Mouse (Mus musculus): ENCODE results near the gene Rer1. TPM values are rescaled to one million over a fixed set of nuclear protein-coding genes. Genes with fewer than 3 reads are reported as not detected.
A peak's percentile ranks its signal among the peaks of the same experiment; 100 is the strongest.
"Not testable (repeated sequence)": the region's sequence is repeated elsewhere in the genome, so short reads cannot be mapped to it uniquely, and the experiment has no call there.

The Rer1 gene
- polyA plus RNA-seq, 1 experiment from 2014 or later, result 297 TPM

DNA sequence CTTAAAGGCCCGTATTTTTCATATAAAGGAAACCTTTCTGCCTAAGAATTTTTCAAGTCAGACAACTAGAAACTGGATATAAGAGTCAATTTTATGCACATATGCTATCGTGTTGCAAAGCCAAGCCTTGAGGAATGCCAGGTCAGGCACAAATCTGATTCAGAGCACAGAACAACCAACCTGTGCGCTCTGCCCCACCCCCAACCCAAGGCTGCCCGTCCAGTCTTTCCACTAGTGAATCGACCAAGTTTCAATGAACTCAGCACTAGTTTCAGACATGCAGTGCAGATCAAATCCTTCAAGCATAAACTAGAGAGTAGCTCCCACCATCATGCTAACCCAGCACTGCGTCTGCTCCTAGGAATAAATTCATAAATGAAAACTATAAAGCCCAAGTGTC, 6.5 kb downstream of the Rer1 start:
- H3K4me2 ChIP-seq (replicated peaks; ENCODE audit: low read depth), result no peak overlapping the region
- TF ChIP-seq CTCF (IDR thresholded peaks at IDR 0.05; ENCODE audit: low read depth), result no peak
- H3K27me3 ChIP-seq (replicated peaks; ENCODE audit: control insufficient read depth, insufficient read depth, low read length), result no peaks in the 10 kb centered on the region
- H3K27ac ChIP-seq (ENCODE audit: low read depth, low read length), result no peak overlapping the region
- H3K9ac ChIP-seq (ENCODE audit: low read depth, low read length), result no peak overlapping the region
- H3K4me3 ChIP-seq (ENCODE audit: low read depth, low read length), result no peak overlapping the region
- peaks cover 70% of the 10 kb centered on the region for H3K36me3 ChIP-seq (ENCODE audit: control insufficient read depth, insufficient read depth)
- peaks cover 7% of the 10 kb centered on the region for H3K4me1 ChIP-seq (replicated peaks; ENCODE audit: control insufficient read depth, insufficient read depth, low read length)
- no peaks in the 10 kb centered on the region for H3K9me3 ChIP-seq (ENCODE audit: control insufficient read depth)
- ATAC-seq, result no peak
- 63% methylated on average over 6 of the region's 6 CpGs for WGBS

DNA sequence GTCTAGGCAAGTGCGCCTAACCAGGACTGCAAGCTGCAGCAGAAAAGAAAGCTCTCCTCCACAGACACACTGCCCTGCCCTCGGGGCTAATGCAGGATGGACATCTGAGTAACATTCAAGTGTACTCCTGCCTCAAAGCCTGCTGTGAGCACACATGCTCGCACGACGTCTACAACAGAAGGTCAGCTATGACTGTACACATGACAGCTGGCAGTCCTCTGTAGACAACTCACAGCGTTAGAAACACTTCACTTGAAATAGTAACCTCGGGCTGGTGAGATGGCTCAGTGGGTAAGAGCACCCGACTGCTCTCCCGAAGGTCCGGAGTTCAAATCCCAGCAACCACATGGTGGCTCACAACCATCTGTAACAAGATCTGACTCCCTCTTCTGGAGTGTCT, 7.4 kb downstream of the Rer1 start:
- H3K4me1 ChIP-seq (replicated peaks; ENCODE audit: control insufficient read depth, insufficient read depth, low read length); H3K9ac ChIP-seq (ENCODE audit: low read depth, low read length); H3K9me3 ChIP-seq (ENCODE audit: control insufficient read depth); H3K4me2 ChIP-seq (replicated peaks; ENCODE audit: low read depth); ATAC-seq; H3K4me3 ChIP-seq (ENCODE audit: low read depth, low read length); H3K27me3 ChIP-seq (replicated peaks; ENCODE audit: control insufficient read depth, insufficient read depth, low read length); H3K27ac ChIP-seq (ENCODE audit: low read depth, low read length): not testable (repeated sequence)
- peaks cover 78% of the 10 kb centered on the region for H3K36me3 ChIP-seq (ENCODE audit: control insufficient read depth, insufficient read depth)
- 85% methylated on average over 10 of the region's 10 CpGs for WGBS

DNA sequence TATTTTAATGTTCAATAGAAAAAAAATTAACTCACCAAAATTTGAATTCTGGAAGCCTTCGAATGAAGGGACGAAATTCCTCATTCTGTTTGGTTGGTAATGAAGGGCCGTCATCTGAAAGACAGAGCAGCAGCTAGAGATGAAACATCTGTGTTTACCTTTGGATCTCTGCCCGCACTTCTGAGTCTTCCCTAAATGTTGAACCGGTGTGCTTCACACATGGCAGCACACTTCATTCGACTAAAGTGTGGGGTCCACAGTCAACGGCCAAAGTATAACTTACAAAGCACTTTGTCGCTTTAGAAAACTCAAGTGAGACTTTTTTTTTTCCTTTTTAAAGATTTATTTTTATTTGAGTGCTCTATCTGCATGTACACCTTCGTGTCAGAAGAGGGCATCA, 9.5 kb downstream of the Rer1 start:
- Histone ChIP-seq H3K36me3 (ENCODE audit: control insufficient read depth, insufficient read depth) (peaks cover 80% of the 10 kb centered on the region), H3K27ac (ENCODE audit: low read depth, low read length) (no peak overlapping the region), H3K4me1 (replicated peaks; ENCODE audit: control insufficient read depth, insufficient read depth, low read length) (no peaks in the 10 kb centered on the region), H3K9me3 (ENCODE audit: control insufficient read depth) (no peaks in the 10 kb centered on the region), H3K4me3 (ENCODE audit: low read depth, low read length) (no peak overlapping the region), H3K9ac (ENCODE audit: low read depth, low read length) (no peak overlapping the region), H3K4me2 (replicated peaks; ENCODE audit: low read depth) (no peak overlapping the region), H3K27me3 (replicated peaks; ENCODE audit: control insufficient read depth, insufficient read depth, low read length) (no peaks in the 10 kb centered on the region)
- TF ChIP-seq CTCF (IDR thresholded peaks at IDR 0.05; ENCODE audit: low read depth), result no peak
- ATAC-seq, result no peak
- 58% methylated on average over 9 of the region's 9 CpGs for WGBS

DNA sequence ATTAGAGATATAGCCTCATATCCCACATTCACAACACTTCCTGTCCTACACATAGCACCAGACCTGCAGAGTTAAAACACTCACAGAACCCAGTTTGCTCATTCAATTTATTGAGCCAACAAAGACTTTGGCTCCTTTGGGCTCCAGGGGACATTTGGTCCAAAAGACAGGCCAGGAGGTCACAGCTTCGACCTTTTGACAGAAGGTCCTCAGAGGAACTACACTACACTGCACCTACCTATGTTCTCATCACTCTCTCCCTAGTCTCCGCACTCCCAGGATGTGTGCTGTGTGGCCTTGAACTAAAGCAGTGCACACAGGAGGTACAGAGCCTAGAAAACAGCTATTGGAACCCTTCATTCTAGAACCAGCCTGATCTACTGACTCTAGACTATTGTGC, 10.4 kb downstream of the Rer1 start:
- H3K4me2 ChIP-seq (replicated peaks; ENCODE audit: low read depth), result no peak overlapping the region
- ATAC-seq, result no peak
- H3K9me3 ChIP-seq (ENCODE audit: control insufficient read depth), result no peaks in the 10 kb centered on the region
- no peak for TF ChIP-seq CTCF (IDR thresholded peaks at IDR 0.05; ENCODE audit: low read depth)
- H3K4me1 ChIP-seq (replicated peaks; ENCODE audit: control insufficient read depth, insufficient read depth, low read length), result no peaks in the 10 kb centered on the region
- 85% methylated on average over 2 of the region's 2 CpGs for WGBS
- H3K27me3 ChIP-seq (replicated peaks; ENCODE audit: control insufficient read depth, insufficient read depth, low read length), result no peaks in the 10 kb centered on the region
- H3K4me3 ChIP-seq (ENCODE audit: low read depth, low read length), result no peak overlapping the region
- H3K36me3 ChIP-seq (ENCODE audit: control insufficient read depth, insufficient read depth), result peaks cover 82% of the 10 kb centered on the region
- no peak overlapping the region for H3K9ac ChIP-seq (ENCODE audit: low read depth, low read length)
- H3K27ac ChIP-seq (ENCODE audit: low read depth, low read length), result 0 out of 2 replicates have a peak overlapping the region, but pooled peaks have one; percentile 21

DNA sequence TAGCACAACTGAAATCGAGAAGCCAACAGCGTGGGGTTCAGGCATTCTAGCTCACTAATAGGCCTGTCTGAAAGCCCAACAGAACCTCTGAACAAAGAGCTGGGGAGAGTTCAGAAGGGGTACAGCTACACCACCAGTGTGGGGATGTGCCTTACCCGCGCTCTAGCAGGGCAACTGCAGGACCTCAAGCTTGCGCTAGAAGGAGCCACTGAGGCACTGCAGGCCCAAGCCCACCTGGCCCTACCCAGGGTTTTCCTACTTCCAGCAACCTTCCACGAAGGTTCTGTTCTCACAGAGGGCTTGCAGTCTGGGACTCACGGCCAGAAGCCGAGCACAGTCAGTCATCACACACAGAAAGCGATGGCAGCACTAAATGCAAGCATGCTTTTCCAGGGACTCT, 11.0 kb downstream of the Rer1 start:
- no peaks in the 10 kb centered on the region for H3K9me3 ChIP-seq (ENCODE audit: control insufficient read depth)
- no peaks in the 10 kb centered on the region for H3K27me3 ChIP-seq (replicated peaks; ENCODE audit: control insufficient read depth, insufficient read depth, low read length)
- H3K4me3 ChIP-seq (ENCODE audit: low read depth, low read length), result no peak overlapping the region
- 89% methylated on average over 9 of the region's 9 CpGs for WGBS
- H3K4me1 ChIP-seq (replicated peaks; ENCODE audit: control insufficient read depth, insufficient read depth, low read length), result no peaks in the 10 kb centered on the region
- peaks cover 83% of the 10 kb centered on the region for H3K36me3 ChIP-seq (ENCODE audit: control insufficient read depth, insufficient read depth)
- no peak overlapping the region for H3K9ac ChIP-seq (ENCODE audit: low read depth, low read length)
- H3K27ac ChIP-seq (ENCODE audit: low read depth, low read length), result 0 out of 2 replicates have a peak overlapping the region, but pooled peaks have one; percentile 21
- no peak for ATAC-seq
- TF ChIP-seq CTCF (IDR thresholded peaks at IDR 0.05; ENCODE audit: low read depth), result peak; percentile 27; the same call in 1 of the 2 replicates
- no peak overlapping the region for H3K4me2 ChIP-seq (replicated peaks; ENCODE audit: low read depth)

DNA sequence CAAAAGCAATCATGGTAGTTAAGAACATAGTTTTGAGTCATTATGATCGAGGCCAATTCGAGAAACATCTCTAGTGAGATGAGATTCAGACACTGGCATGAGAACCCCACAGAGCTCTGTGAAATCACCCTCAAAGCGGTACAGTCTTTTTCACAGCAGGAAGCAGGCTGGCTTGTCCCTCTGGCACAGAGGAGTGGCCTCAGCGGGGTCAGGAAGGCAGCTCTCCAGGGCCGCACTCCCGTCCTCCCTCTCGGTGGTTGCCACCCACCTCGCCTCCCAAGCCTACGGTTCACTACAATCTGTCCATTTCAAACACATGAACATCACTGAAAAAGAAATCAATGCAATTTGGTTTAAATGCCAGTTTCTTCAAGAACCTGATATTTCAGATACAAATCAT, 11.8 kb downstream of the Rer1 start:
- no peak for ATAC-seq
- H3K4me2 ChIP-seq (replicated peaks; ENCODE audit: low read depth), result no peak overlapping the region
- H3K9me3 ChIP-seq (ENCODE audit: control insufficient read depth), result no peaks in the 10 kb centered on the region
- no peak overlapping the region for H3K4me3 ChIP-seq (ENCODE audit: low read depth, low read length)
- H3K9ac ChIP-seq (ENCODE audit: low read depth, low read length), result no peak overlapping the region
- WGBS, result 82% methylated on average over 9 of the region's 9 CpGs
- 0 out of 2 replicates have a peak overlapping the region, but pooled peaks have one; percentile 15 for H3K27ac ChIP-seq (ENCODE audit: low read depth, low read length)
- TF ChIP-seq CTCF (IDR thresholded peaks at IDR 0.05; ENCODE audit: low read depth), result no peak
- no peaks in the 10 kb centered on the region for H3K27me3 ChIP-seq (replicated peaks; ENCODE audit: control insufficient read depth, insufficient read depth, low read length)
- no peaks in the 10 kb centered on the region for H3K4me1 ChIP-seq (replicated peaks; ENCODE audit: control insufficient read depth, insufficient read depth, low read length)
- peaks cover 83% of the 10 kb centered on the region for H3K36me3 ChIP-seq (ENCODE audit: control insufficient read depth, insufficient read depth)

DNA sequence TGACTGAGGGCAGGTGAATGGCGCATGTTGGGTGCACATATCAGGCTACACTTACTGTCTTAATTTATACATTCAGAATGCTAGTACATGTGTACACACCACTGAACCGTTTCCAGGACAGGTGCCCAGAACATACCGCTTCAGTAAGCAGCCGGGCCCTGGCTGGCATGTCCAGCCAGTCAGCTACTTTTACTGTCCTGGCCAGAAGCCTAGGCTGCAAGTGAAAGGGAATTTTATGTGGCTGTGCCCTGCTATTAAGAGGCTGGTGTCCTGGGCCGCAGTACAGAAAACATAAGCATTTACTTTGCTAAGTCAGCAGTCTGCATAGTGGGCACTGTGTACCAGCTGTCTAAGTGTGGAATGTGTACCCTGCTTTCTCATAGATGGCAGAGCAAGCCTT, 15.3 kb downstream of the Rer1 start:
- peaks cover 5% of the 10 kb centered on the region for H3K4me1 ChIP-seq (replicated peaks; ENCODE audit: control insufficient read depth, insufficient read depth, low read length)
- H3K9ac ChIP-seq (ENCODE audit: low read depth, low read length), result 0 out of 2 replicates have a peak overlapping the region, but pooled peaks have one; percentile 3
- no peak overlapping the region for H3K27ac ChIP-seq (ENCODE audit: low read depth, low read length)
- no peak overlapping the region for H3K4me2 ChIP-seq (replicated peaks; ENCODE audit: low read depth)
- H3K36me3 ChIP-seq (ENCODE audit: control insufficient read depth, insufficient read depth), result peaks cover 67% of the 10 kb centered on the region
- no peak overlapping the region for H3K4me3 ChIP-seq (ENCODE audit: low read depth, low read length)
- H3K9me3 ChIP-seq (ENCODE audit: control insufficient read depth), result no peaks in the 10 kb centered on the region
- ATAC-seq, result no peak
- WGBS, result 81% methylated on average over 5 of the region's 5 CpGs
- H3K27me3 ChIP-seq (replicated peaks; ENCODE audit: control insufficient read depth, insufficient read depth, low read length), result no peaks in the 10 kb centered on the region
- TF ChIP-seq CTCF (IDR thresholded peaks at IDR 0.05; ENCODE audit: low read depth), result no peak

Data from intestine, postnatal 0 days (tissue).